Mouse (Mus musculus): ENCODE measurements around the gene Abca7. TPM values are rescaled to one million over a fixed set of nuclear protein-coding genes. Genes with fewer than 3 reads are reported as not detected.
A peak's percentile ranks its signal among the peaks of the same experiment; 100 is the strongest.
"Not testable (repeated sequence)": the region's sequence is repeated elsewhere in the genome, so short reads cannot be mapped to it uniquely, and the experiment has no call there.

The Abca7 gene
- polyA plus RNA-seq, 2 experiments, result 2.4 to 6.2 TPM

DNA sequence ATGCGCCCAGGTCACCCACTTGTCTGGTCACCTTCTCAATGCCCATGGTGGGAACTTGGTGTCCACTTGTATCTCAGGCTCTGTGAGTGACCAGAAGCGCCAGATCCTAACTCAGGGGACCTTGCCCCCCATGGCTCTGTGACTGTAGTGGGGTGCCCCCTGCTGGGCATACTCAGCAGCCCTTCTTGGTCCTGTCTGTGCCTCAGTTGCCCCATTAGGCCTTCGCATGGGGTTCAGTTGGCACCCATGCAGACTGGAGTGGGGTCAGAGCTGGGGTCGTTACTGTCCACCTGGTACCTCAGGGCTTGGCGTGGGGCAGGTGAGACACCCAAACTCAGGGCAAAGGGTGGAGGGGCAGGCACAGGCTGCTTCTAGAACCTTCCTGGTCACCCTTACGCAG lies 42.3 kb upstream of the Abca7 start:
- ATAC-seq (ENCODE audit: low FRiP score, low read depth) (no peak), DNase-seq (ENCODE audit: low spot score) (no peak)
- no peak for TF ChIP-seq POLR2A (IDR thresholded peaks at IDR 0.05; ENCODE audit: borderline replicate concordance, extremely low read depth, insufficient read depth, insufficient read length)
- peaks cover 43% of the 10 kb centered on the region for H3K36me3 ChIP-seq (ENCODE audit: control insufficient read depth, insufficient read depth, low read length)
- no peaks in the 10 kb centered on the region for H3K9me3 ChIP-seq (ENCODE audit: control insufficient read depth, low read length)
- H3K4me2 ChIP-seq (replicated peaks; ENCODE audit: low read depth, low read length, severe bottlenecking), result no peak overlapping the region
- H3K9ac ChIP-seq (ENCODE audit: low read depth, low read length, severe bottlenecking), result no peak overlapping the region
- WGBS, result 91% methylated on average over 6 of the region's 6 CpGs
- H3K27ac ChIP-seq (replicated peaks; ENCODE audit: low read depth, low read length), result no peak overlapping the region
- no peak overlapping the region for H3K4me3 ChIP-seq (replicated peaks; ENCODE audit: low read length)
- H3K27me3 ChIP-seq (ENCODE audit: control insufficient read depth, insufficient read depth, low read length), result no peaks in the 10 kb centered on the region
- H3K4me1 ChIP-seq (ENCODE audit: control insufficient read depth, insufficient read depth, low read length), result no peaks in the 10 kb centered on the region

DNA sequence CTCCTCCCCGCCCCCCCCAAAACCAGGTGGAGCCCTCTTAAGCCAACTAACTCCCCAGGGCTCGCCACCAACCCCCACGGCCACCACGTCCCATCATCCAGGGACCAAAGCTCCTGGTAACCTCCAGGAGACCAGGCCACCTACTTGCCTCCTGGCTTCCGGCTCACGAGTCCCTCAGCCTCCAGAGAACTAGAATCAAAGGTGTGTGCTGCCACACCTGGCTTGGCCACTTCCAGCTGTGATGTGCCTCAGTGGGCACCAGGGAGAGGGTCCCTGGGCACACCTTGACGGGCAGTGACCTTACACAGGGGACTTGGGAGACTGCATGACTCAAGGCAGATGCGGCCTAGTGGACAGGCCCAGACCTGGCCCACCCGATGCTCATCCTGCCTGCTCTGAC lies 40.6 kb upstream of the Abca7 start:
- ATAC-seq (ENCODE audit: low FRiP score, low read depth) (no peak), DNase-seq (ENCODE audit: low spot score) (no peak)
- no peak overlapping the region for H3K27ac ChIP-seq (replicated peaks; ENCODE audit: low read depth, low read length)
- peaks cover 2% of the 10 kb centered on the region for H3K4me1 ChIP-seq (ENCODE audit: control insufficient read depth, insufficient read depth, low read length)
- TF ChIP-seq POLR2A (IDR thresholded peaks at IDR 0.05; ENCODE audit: borderline replicate concordance, extremely low read depth, insufficient read depth, insufficient read length), result no peak
- no peak overlapping the region for H3K4me2 ChIP-seq (replicated peaks; ENCODE audit: low read depth, low read length, severe bottlenecking)
- no peak overlapping the region for H3K4me3 ChIP-seq (replicated peaks; ENCODE audit: low read length)
- WGBS, result 62% methylated on average over 9 of the region's 9 CpGs
- peaks cover 26% of the 10 kb centered on the region for H3K36me3 ChIP-seq (ENCODE audit: control insufficient read depth, insufficient read depth, low read length)
- H3K9me3 ChIP-seq (ENCODE audit: control insufficient read depth, low read length), result no peaks in the 10 kb centered on the region
- no peak overlapping the region for H3K9ac ChIP-seq (ENCODE audit: low read depth, low read length, severe bottlenecking)
- H3K27me3 ChIP-seq (ENCODE audit: control insufficient read depth, insufficient read depth, low read length), result no peaks in the 10 kb centered on the region

DNA sequence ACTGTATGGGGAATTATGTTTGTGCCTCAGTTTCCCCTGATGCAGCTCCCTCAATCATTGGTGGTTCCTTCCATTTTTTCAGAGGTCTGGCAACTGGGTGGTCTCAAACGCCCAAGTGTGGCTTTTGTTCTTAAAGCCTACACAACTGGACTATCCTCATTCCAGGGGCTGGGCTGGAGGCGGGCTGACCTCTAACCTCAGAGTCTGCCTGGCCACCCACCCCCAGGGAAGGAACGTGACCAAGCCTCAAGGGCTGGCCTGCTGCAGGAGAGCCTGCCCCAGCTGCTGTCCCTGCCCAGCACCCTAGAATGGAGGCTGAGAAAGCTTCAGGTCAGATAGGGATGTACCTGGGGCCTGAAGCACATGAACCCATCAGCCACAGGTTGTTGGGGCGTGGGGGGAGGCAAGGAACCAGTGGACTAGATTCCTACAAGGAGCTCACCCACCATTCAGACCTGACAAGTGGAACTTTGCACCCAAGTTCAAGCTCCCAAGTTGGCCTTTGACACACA lies 39.6 kb upstream of the Abca7 start:
- Histone ChIP-seq H3K9ac (ENCODE audit: low read depth, low read length, severe bottlenecking) (no peak overlapping the region), H3K4me1 (ENCODE audit: control insufficient read depth, insufficient read depth, low read length) (peaks cover 6% of the 10 kb centered on the region), H3K36me3 (ENCODE audit: control insufficient read depth, insufficient read depth, low read length) (peaks cover 24% of the 10 kb centered on the region), H3K27me3 (ENCODE audit: control insufficient read depth, insufficient read depth, low read length) (no peaks in the 10 kb centered on the region), H3K4me2 (replicated peaks; ENCODE audit: low read depth, low read length, severe bottlenecking) (no peak overlapping the region), H3K27ac (replicated peaks; ENCODE audit: low read depth, low read length) (no peak overlapping the region), H3K4me3 (replicated peaks; ENCODE audit: low read length) (no peak overlapping the region), H3K9me3 (ENCODE audit: control insufficient read depth, low read length) (no peaks in the 10 kb centered on the region)
- TF ChIP-seq POLR2A (IDR thresholded peaks at IDR 0.05; ENCODE audit: borderline replicate concordance, extremely low read depth, insufficient read depth, insufficient read length), result no peak
- ATAC-seq (ENCODE audit: low FRiP score, low read depth), result no peak
- DNase-seq (ENCODE audit: low spot score), result no peak
- 26% methylated on average over 4 of the region's 4 CpGs for WGBS

DNA sequence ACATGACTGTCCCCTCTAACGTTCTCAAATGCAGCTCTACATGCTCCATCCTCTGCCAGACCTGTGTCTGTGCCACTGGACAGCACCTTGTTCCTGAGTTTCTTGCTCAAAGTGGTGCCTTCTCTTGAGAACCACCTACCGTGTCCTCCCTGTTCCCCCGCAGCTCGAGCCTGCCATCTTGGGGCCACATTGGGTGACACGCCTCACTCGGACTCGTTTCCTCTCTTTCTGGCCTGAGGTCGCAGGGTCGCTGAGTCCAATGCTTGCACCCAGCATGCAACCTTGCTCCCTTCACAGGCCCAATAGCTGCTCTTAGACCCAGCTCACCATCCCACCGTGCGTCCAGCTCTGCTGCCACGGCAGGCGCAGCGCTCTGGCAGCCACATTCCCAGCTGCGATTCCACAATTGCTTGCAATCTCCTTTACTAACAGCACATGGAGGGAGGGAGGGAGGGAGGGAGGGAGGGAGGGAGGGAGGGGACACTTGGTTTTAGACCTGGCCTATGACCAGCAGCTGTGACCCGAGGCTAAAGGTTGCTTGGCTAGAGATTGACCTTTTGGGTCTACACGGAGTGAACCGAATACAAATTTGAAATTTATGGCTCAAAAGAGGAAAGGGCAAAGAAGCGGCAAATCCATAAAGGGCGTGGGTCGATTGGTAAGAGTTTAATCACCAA lies 38.0 kb upstream of the Abca7 start:
- no peak for DNase-seq (ENCODE audit: low spot score)
- ATAC-seq (ENCODE audit: low FRiP score, low read depth), result no peak
- Histone ChIP-seq H3K36me3 (ENCODE audit: control insufficient read depth, insufficient read depth, low read length) (peaks cover 26% of the 10 kb centered on the region), H3K27ac (replicated peaks; ENCODE audit: low read depth, low read length) (no peak overlapping the region), H3K4me1 (ENCODE audit: control insufficient read depth, insufficient read depth, low read length) (peaks cover 6% of the 10 kb centered on the region), H3K4me3 (replicated peaks; ENCODE audit: low read length) (no peak overlapping the region), H3K9ac (ENCODE audit: low read depth, low read length, severe bottlenecking) (no peak overlapping the region), H3K27me3 (ENCODE audit: control insufficient read depth, insufficient read depth, low read length) (no peaks in the 10 kb centered on the region), H3K9me3 (ENCODE audit: control insufficient read depth, low read length) (no peaks in the 10 kb centered on the region), H3K4me2 (replicated peaks; ENCODE audit: low read depth, low read length, severe bottlenecking) (no peak overlapping the region; the same call in 1 of the 2 replicates)
- TF ChIP-seq POLR2A (IDR thresholded peaks at IDR 0.05; ENCODE audit: borderline replicate concordance, extremely low read depth, insufficient read depth, insufficient read length), result no peak
- 12% methylated on average over 21 of the region's 21 CpGs for WGBS

DNA sequence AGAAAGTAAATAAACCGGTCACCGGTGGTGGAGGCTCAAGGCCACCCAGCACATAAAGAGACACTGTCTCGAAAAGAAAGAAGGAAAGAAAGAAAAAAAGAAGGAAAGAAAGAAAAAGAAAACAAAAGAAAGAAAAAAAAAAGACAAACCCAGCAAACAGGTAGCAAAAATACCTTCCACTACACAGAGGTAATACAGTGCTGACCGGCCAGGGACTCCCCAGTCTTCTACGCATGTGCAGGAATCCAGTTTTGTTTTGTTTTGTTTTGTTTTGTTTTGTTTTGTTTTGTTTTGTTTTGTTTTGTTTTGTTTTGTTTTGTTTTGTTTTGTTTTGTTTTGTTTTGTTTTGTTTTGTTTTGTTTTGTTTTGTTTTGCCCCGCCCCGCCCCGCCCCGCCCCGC lies 36.9 kb upstream of the Abca7 start:
- Histone ChIP-seq H3K4me2 (replicated peaks; ENCODE audit: low read depth, low read length, severe bottlenecking) (peak overlapping the region; percentile 86; the same call in 1 of the 2 replicates), H3K4me3 (replicated peaks; ENCODE audit: low read length) (peak overlapping the region; percentile 98; the same call in 1 of the 2 replicates), H3K36me3 (ENCODE audit: control insufficient read depth, insufficient read depth, low read length) (peaks cover 33% of the 10 kb centered on the region)
- DNase-seq (ENCODE audit: low spot score); H3K9me3 ChIP-seq (ENCODE audit: control insufficient read depth, low read length); ATAC-seq (ENCODE audit: low FRiP score, low read depth); H3K4me1 ChIP-seq (ENCODE audit: control insufficient read depth, insufficient read depth, low read length); H3K27ac ChIP-seq (replicated peaks; ENCODE audit: low read depth, low read length); H3K27me3 ChIP-seq (ENCODE audit: control insufficient read depth, insufficient read depth, low read length); H3K9ac ChIP-seq (ENCODE audit: low read depth, low read length, severe bottlenecking): not testable (repeated sequence)
- 33% methylated on average over 10 of the region's 10 CpGs for WGBS
